Mouse (Mus musculus) urinary bladder, postnatal 36 days (tissue): ENCODE data around the gene Smarcc2.
"Not testable (repeated sequence)": the region's sequence is repeated elsewhere in the genome, so short reads cannot be mapped to it uniquely, and the experiment has no call there.

Experiments used
- DNase-seq, 2 experiments: peaks; one replicate each; pipeline ENCODE4 v3.0.0; 2022; ENCODE audit warnings: low spot score in 2 of 2, mixed read lengths in 1 of 2

The Smarcc2 gene

GRCm38 (mm10) chr10:128441324-128442119 lies 17.5 kb upstream of the Smarcc2 start:
- DNase-seq: no peak

DNA sequence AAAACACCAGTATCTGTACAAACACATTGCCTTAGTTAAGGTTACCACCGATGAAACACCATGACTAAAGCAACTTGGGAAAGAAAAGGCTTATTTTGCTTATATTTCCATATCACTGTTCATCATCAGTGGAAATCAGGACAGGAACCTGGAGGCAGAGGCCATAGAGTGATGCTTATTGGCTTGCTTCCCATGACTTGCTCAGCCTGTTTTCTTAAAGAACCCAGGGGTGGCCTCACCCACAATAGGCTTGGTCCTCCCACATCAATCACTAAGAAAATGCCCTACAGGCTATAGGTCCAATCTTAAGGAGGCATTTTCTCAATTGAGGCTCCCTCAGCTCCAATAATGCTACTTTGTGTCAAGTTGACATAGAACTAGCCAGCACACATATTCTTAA lies 16.3 kb upstream of the Smarcc2 start:
- DNase-seq: no peak

DNA sequence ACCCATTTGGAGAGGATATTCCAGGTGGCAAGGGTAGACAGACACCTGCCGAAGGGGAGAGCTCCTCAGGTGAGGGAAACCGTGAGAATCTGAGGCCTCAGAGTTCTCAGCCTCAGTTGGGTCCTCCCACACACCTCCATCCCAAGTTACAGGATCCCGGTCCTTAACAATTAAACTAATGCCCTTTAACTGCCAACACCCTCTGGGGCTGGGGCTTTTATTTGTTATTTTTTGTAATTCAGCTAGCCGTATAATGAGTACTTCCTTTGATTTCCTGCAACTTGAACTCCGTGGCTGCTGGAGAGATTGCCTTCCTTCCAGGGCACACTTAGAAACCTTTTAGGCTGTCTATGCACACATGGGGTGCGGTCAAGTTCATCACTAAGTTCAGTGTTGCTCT lies 14.7 kb upstream of the Smarcc2 start:
- DNase-seq: no peak

DNA sequence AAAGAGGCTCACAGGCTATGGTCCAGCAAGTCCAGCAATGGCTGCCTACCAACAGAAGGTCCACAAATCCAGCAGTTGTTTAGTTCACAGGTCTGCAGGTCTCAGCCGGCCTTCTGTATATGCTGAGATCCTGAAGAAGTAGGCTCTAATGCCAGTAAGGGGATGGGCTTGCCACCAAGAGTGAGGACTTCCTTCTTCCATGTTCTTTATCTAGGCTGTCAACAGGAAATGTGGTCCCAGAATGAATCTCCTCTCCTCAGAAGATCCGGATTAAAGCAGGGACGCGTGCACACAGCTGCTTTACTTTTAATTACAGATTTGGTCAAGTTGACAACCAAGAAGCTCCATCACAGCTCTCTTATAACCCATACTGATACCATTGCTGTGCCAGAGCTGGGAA lies 13.6 kb upstream of the Smarcc2 start:
- DNase-seq: no peak

DNA sequence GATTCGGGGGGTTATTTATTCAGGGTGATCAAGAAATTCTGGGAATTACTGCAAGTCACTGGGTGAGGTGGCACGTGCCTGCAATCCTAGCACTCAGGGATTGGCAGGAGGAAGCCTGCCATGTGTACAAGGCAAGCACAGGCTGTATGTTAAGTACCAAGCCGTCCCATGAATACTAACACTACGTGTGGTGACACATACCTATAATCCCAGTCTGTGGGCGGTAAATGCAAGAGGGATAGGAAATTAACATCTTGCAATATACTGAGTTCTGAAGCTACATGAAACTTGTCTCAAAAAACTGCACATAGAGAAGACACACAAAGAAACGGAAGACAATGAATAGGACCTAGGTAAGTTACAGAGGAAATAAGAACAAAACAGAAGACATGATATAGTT lies 8.0 kb upstream of the Smarcc2 start:
- DNase-seq: no peak

- no peak for DNase-seq
Observed at GRCm38 (mm10) chr10:128454471-128454870, 4.6 kb upstream of the Smarcc2 start.

DNA sequence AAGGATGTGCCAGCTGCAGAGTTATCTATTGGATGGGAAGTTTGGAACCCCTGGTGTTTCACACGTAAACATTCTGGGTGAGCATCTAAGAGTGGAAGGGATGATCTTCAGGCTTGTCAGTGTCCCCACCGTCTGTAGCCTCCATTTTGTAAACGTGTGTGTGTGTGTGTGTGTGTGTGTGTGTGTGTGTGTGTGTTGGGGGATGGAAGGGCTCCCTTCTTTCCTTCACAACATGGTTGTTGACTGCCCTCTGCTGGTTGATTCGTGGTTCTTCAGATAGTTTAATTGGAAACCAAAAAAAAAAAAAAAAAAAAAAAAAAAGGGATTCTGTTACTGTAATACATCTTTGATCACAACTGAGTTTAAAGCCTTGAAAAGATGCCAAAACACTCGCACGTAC lies 3.8 kb upstream of the Smarcc2 start:
- peak; percentile 53 to 55 for DNase-seq

- DNase-seq: no peak
Observed at GRCm38 (mm10) chr10:128457676-128458075, 1.4 kb upstream of the Smarcc2 start.

GRCm38 (mm10) chr10:128458348-128458718 lies 715 bp upstream of the Smarcc2 start:
- peak; percentile 90 to 92 for DNase-seq

- DNase-seq: peak; percentile 24 to 30
Observed at GRCm38 (mm10) chr10:128459409-128460269, 591 bp downstream of the Smarcc2 start.

- no peak for DNase-seq
Observed at GRCm38 (mm10) chr10:128460270-128460630, 1.2 kb downstream of the Smarcc2 start.

- no peak for DNase-seq
Observed at GRCm38 (mm10) chr10:128474366-128474765, 15.3 kb downstream of the Smarcc2 start.

- no peak for DNase-seq
Observed at GRCm38 (mm10) chr10:128486370-128486769, 27.3 kb downstream of the Smarcc2 start.

- DNase-seq: no peak
Observed at GRCm38 (mm10) chr10:128487861-128488712, 29.0 kb downstream of the Smarcc2 start.

DNA sequence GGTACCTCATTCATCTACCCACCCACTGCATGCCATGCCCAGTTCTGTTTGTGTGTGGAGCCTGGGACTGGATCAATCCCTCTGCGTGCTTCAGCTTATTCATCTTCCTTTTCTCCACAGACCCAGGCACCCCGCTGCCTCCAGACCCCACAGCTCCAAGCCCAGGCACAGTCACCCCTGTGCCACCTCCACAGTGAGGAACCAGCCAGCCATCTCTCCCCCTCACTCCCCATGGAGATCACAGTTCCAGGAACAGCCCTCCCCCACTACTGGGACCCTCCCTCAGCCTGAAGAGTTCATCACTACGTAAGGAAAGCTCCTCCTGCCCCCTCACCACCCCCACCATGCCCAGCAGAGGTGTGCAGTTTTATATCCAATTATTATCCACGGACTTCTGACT lies 29.7 kb downstream of the Smarcc2 start:
- DNase-seq: no peak

- DNase-seq: no peak
Observed at GRCm38 (mm10) chr10:128489380-128489779, 30.3 kb downstream of the Smarcc2 start.

DNA sequence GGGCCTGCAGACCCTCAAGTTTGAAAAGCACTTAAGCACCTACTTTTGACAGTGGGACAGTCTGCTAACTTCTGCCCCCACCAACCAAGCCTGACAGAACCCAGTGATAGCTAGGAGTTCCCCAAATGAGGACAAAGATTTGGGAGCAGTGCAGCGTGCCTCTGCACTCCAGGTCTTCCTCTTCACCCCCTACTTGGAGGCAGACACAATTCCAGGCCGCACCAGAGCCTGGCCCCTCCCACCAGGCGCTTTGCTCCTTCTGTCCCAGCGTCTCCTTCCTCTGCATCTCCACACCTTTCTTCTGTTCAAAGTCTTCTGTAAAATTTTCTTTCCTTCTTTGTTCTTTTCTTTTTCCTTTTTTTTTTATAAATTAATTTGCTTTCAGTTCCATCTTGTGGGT lies 30.7 kb downstream of the Smarcc2 start:
- DNase-seq: no peak

GRCm38 (mm10) chr10:128490232-128490631 lies 31.2 kb downstream of the Smarcc2 start:
- DNase-seq: no peak

- no peak for DNase-seq
Observed at GRCm38 (mm10) chr10:128490912-128491311, 31.9 kb downstream of the Smarcc2 start.

GRCm38 (mm10) chr10:128491495-128491894 lies 32.4 kb downstream of the Smarcc2 start:
- DNase-seq: no peak

- not testable (repeated sequence) for DNase-seq
Observed at GRCm38 (mm10) chr10:128492051-128492450, 33.0 kb downstream of the Smarcc2 start.
